Mouse (Mus musculus) liver, postnatal 0 days (tissue): Measurements from ENCODE around the gene Sh3glb2.

ENCODE experiments used
- CTCF ChIP-seq: sonication (generic); IDR thresholded peaks from 2 replicates; pipeline ENCODE4 v1.5.1; 2016; ENCODE audit warnings: antibody characterized with exemption, low read depth
- EP300 ChIP-seq: IDR thresholded peaks from 2 replicates; pipeline ENCODE4 v1.6.1; 2016; ENCODE audit warnings: antibody characterized with exemption, low read depth, mild to moderate bottlenecking

DNA sequence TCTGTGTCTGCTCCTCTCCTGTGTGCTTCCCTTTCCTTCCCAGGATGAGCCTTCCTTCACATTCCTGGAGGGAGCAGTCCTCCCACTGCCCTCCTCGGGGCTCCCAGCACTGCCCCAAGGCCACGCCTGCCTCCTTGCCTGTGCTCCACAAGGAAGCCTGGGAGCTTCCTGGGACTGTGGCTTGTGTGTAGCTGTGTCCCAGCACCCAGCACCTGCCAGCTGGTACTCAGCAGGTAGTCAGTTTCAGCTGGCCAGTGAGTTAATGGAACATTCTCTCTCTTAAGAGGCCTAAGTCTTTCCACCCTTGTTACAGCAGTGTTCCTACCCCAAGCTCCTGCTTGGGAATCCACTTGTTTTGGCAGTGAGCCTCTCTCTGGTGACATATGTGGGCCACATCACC lies 43.7 kb upstream of the Sh3glb2 start:
- TF ChIP-seq CTCF (no peak), EP300 (no peak)
